Mouse (Mus musculus) forebrain, embryonic 15.5 days (tissue): ENCODE results near the gene Elf4. TPM values are rescaled to one million over a fixed set of nuclear protein-coding genes. Genes with fewer than 3 reads are reported as not detected.

Source experiments
- ATAC-seq: fragments of 200-750 bp; cut with Nextera tagmentation; replicated peaks from 2 replicates; pipeline ENCODE4 v1.8.0; 2017; ENCODE audit warnings: mild to moderate bottlenecking, moderate TSS enrichment, moderate library complexity
- H3K27ac ChIP-seq: fragments of 300-500 bp; sonication (generic); replicated peaks from 2 replicates; pipeline ENCODE4 v1.5.1; 2015; ENCODE audit warnings: mild to moderate bottlenecking, inconsistent platforms
- H3K27me3 ChIP-seq: fragments of 300-500 bp; sonication (generic); 2 replicates; pipeline ENCODE4 v1.6.1; 2015; ENCODE audit warnings: inconsistent platforms
- H3K36me3 ChIP-seq: fragments of 300-500 bp; sonication (generic); 2 replicates; pipeline ENCODE4 v1.6.1; 2015; ENCODE audit warnings: mild to moderate bottlenecking, inconsistent platforms
- H3K4me1 ChIP-seq: fragments of 300-500 bp; sonication (generic); 2 replicates; pipeline ENCODE4 v1.6.1; 2015; ENCODE audit warnings: inconsistent platforms
- H3K4me2 ChIP-seq: fragments of 300-500 bp; sonication (generic); replicated peaks from 2 replicates; pipeline ENCODE4 v1.6.1; 2015; ENCODE audit warnings: mild to moderate bottlenecking, inconsistent platforms
- H3K4me3 ChIP-seq: fragments of 300-500 bp; sonication (generic); 2 replicates; pipeline ENCODE4 v1.5.1; 2015; ENCODE audit warnings: mild to moderate bottlenecking, inconsistent platforms
- H3K9ac ChIP-seq: fragments of 300-500 bp; sonication (generic); replicated peaks from 2 replicates; pipeline ENCODE4 v1.6.1; 2015; ENCODE audit warnings: mild to moderate bottlenecking, inconsistent platforms
- H3K9me3 ChIP-seq: fragments of 300-500 bp; sonication (generic); 2 replicates; pipeline ENCODE4 v1.6.1; 2016; ENCODE audit warnings: inconsistent platforms
- WGBS: fragments of 180-500 bp; shearing (Covaris S2); methylation state at CpG from one replicate; pipeline ENCODE4 v1.1.7; 2015; ENCODE audit warnings: mixed read lengths; 5-methylcytosine and 5-hydroxymethylcytosine counted together
- polyA plus RNA-seq: library from polyadenylated mRNA; unstranded; fragments of >200 nt; fragmentation: Nextera tagmentation; extraction: Ambion mirVana; gene quantifications from 2 replicates; pipeline ENCODE4 v1.2.1, GENCODE M21; 2015

The Elf4 gene
- polyA plus RNA-seq: 0.38 and 0.41 TPM in 2 replicates

DNA sequence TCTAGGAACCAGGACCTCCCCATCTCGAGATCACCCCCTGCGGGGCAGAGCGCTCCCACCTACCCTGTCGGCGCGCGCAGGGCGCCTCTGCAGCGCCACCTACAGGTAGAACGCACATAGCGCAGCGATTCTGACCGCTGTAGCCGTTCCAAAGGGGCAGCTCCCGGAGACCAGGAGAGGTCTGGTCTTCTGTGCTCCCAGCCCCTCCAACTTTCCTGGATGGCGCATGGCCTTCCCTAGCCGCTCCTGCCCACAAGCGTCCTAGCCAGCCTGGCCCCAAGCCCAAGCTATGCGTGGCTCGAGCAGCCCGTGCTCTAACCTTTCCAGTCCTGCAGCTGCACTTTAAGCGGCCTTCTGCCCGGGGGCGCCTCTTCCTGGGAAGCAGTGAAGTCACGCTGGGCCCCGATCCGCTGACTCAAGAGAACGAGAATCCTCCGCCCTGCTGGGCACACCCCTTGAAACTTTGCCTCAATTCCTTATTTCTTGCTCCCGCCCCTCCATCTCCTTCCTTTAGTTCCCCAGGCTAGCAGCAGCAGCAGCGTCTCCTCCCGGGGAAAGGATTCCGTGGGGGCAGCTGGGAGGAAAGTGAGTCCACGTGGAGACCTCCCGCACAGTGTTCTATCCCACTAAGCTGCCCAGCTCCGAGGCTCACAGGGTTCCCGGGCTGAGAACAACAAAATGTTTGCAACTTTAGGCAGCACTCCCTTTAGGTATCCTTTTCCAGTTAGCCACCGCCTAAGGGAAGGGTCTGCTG is at the start of gene Elf4:
TSS of gene Elf4 (minus strand) at position 379 of the 754 bp plus-strand sequence.
- peak; percentile 77 for ATAC-seq
- Histone ChIP-seq H3K9me3 (no peaks in the 10 kb centered on the region), H3K4me1 (0 out of 2 replicates have a peak, but pooled peaks cover 4% of the 10 kb centered on the region), H3K9ac (peak within 1 kb of the TSS; percentile 39; the same call in 1 of the 2 replicates), H3K4me3 (peak within 1 kb of the TSS; percentile 36), H3K27ac (no peak within 1 kb of the TSS), H3K4me2 (peak within 1 kb of the TSS; percentile 54), H3K36me3 (no peaks in the 10 kb centered on the region), H3K27me3 (no peaks in the 10 kb centered on the region)
- 25% methylated on average over 38 of the region's 38 CpGs for WGBS

DNA sequence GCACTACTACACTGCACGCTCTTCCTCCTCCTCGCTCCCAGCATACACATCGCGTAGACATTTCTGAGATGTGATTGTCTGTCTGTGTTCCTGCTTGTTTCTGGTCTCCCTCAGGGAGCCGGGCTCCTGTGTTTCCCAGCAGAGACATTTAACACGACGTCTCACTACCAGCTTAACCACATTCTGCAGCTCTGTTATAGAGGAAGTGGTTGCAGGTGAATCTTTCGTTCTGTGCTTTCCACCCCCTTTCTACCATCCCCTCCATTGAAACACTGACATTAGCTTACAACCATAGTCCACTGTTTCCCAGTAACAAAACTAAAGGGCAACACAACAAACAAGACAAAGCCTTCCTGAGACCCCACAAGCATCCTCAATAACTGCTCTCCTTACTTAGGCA is 30.8 kb upstream of the Elf4 start:
- WGBS: 95% methylated on average over 8 of the region's 8 CpGs
- no peak for ATAC-seq
- Histone ChIP-seq H3K4me1 (no peaks in the 10 kb centered on the region), H3K9me3 (no peaks in the 10 kb centered on the region), H3K4me3 (no peak overlapping the region), H3K9ac (no peak overlapping the region), H3K27me3 (no peaks in the 10 kb centered on the region), H3K4me2 (no peak overlapping the region), H3K27ac (no peak overlapping the region), H3K36me3 (peaks cover 14% of the 10 kb centered on the region)

DNA sequence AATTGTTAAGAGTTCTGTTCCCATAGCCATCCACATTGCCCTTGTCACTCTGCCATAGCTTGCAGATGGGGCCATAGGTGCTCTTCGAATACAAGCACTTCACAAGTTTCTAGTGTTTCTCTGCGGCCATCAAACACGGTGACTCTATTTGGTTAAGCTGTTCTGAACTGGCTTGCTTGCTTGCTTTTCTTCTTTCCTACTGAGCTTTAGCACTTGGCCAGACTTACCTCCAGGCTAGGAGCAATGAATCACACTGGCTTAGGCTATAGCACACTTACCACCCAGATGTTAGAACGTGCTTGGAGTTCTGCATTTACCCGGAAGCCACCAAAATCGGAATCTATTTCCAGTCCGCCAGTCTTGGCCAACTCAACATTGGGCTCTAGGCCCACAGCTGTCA is 18.8 kb upstream of the Elf4 start:
- no peak overlapping the region for H3K4me3 ChIP-seq
- 92% methylated on average over 7 of the region's 7 CpGs for WGBS
- peaks cover 17% of the 10 kb centered on the region; the same call in 1 of the 2 replicates for H3K36me3 ChIP-seq
- H3K9me3 ChIP-seq: no peaks in the 10 kb centered on the region
- H3K4me2 ChIP-seq: no peak overlapping the region
- no peaks in the 10 kb centered on the region for H3K27me3 ChIP-seq
- no peak overlapping the region for H3K9ac ChIP-seq
- no peak for ATAC-seq
- H3K27ac ChIP-seq: no peak overlapping the region
- no peaks in the 10 kb centered on the region for H3K4me1 ChIP-seq

GRCm38 (mm10) chrX:48481095-48481494 is 18.2 kb upstream of the Elf4 start:
- no peaks in the 10 kb centered on the region for H3K27me3 ChIP-seq
- H3K27ac ChIP-seq: no peak overlapping the region
- WGBS: 59% methylated on average over 4 of the region's 4 CpGs
- no peaks in the 10 kb centered on the region for H3K9me3 ChIP-seq
- no peak overlapping the region for H3K4me2 ChIP-seq
- no peaks in the 10 kb centered on the region for H3K4me1 ChIP-seq
- H3K36me3 ChIP-seq: peaks cover 17% of the 10 kb centered on the region; the same call in 1 of the 2 replicates
- H3K9ac ChIP-seq: no peak overlapping the region
- no peak overlapping the region for H3K4me3 ChIP-seq
- ATAC-seq: no peak

DNA sequence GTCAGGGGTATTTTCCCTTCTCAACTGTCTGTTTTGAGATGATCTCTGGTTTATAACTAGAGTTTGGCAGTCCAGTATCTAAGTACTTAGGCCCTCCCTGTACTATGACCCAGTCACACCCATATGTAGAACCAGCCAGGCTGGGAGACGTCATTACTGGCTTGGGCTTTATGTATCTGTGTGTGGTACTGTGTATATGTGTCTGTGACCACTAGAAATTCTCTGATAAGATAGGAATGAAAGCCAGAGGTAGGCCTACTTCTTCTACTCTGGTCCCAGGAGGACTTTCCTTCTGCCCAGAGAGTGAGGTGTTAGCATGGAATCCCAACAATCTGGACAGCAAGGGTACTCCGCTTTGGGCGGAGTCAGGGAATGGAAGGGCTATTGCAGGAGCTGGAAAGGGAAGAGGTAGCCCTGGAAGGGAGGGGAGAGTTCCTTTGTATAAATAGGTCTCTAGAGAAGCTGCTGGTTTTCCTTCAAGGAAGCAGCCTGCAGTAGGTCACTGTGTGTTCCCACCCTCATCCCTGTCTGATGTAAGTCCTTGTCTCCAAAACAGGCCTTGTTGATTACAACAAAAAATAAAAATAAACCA is 4.5 kb upstream of the Elf4 start:
- Histone ChIP-seq H3K4me1 (0 out of 2 replicates have a peak, but pooled peaks cover 4% of the 10 kb centered on the region), H3K27ac (no peak overlapping the region), H3K4me3 (no peak overlapping the region), H3K36me3 (no peaks in the 10 kb centered on the region), H3K9me3 (no peaks in the 10 kb centered on the region), H3K9ac (no peak overlapping the region), H3K27me3 (no peaks in the 10 kb centered on the region), H3K4me2 (no peak overlapping the region)
- 94% methylated on average over 3 of the region's 3 CpGs for WGBS
- no peak for ATAC-seq

DNA sequence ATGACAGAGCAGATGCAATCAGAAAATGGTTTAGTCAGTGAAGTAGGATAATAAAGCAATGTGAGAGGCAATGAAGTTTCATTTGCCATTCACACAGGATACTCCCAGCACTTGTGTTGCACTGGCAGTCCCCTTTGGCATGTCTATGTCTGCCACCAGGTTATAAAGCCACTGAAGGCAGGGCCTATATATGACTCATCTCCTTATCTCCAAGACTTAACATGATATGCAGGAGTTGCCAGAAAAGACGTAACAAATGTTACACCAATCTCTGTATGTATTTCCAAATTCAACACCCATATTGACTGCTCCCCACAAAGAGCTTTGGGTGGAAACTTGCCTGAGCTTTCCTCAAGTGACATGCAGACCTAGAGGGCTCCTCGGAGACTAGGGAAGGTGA is 3.2 kb upstream of the Elf4 start:
- H3K4me2 ChIP-seq: no peak overlapping the region
- no peaks in the 10 kb centered on the region for H3K27me3 ChIP-seq
- WGBS: 89% methylated on average over 2 of the region's 2 CpGs
- 0 out of 2 replicates have a peak, but pooled peaks cover 4% of the 10 kb centered on the region for H3K4me1 ChIP-seq
- no peak overlapping the region for H3K9ac ChIP-seq
- no peaks in the 10 kb centered on the region for H3K36me3 ChIP-seq
- H3K9me3 ChIP-seq: no peaks in the 10 kb centered on the region
- H3K27ac ChIP-seq: no peak overlapping the region
- H3K4me3 ChIP-seq: no peak overlapping the region
- no peak for ATAC-seq

DNA sequence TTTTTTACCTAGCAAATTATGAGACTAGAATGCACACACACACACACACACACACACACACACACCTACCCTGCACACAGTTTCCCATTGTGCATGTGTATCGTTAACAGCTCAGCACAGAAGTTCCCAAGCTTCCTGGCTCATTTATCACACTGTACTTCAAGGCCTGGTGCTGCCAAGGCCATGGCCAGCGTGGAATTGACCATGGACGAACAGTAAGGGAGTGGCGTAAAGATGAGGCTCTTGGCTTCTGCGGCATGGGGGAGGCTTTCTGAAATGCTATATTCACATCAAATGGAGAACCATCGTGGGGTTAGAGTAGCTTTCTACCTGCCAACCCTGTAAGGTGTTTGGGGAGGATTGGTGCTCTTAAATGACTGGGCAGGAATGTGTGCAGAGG is 1.5 kb upstream of the Elf4 start:
- WGBS: 89% methylated on average over 6 of the region's 6 CpGs
- ATAC-seq: no peak
- H3K27ac ChIP-seq: no peak overlapping the region
- no peaks in the 10 kb centered on the region for H3K9me3 ChIP-seq
- no peak overlapping the region for H3K9ac ChIP-seq
- 0 out of 2 replicates have a peak, but pooled peaks cover 4% of the 10 kb centered on the region for H3K4me1 ChIP-seq
- H3K27me3 ChIP-seq: no peaks in the 10 kb centered on the region
- no peaks in the 10 kb centered on the region for H3K36me3 ChIP-seq
- no peak overlapping the region for H3K4me2 ChIP-seq
- H3K4me3 ChIP-seq: no peak overlapping the region

- Histone ChIP-seq H3K27me3 (no peaks in the 10 kb centered on the region), H3K9ac (no peak overlapping the region), H3K4me2 (no peak overlapping the region), H3K36me3 (no peaks in the 10 kb centered on the region), H3K4me3 (no peak overlapping the region), H3K27ac (no peak overlapping the region), H3K9me3 (no peaks in the 10 kb centered on the region), H3K4me1 (0 out of 2 replicates have a peak, but pooled peaks cover 4% of the 10 kb centered on the region)
- WGBS: 91% methylated on average over 4 of the region's 4 CpGs
- ATAC-seq: no peak
Observed at GRCm38 (mm10) chrX:48463636-48464035, 704 bp upstream of the Elf4 start.

GRCm38 (mm10) chrX:48462297-48462696 is 635 bp downstream of the Elf4 start:
- 35% methylated on average over 4 of the region's 4 CpGs for WGBS
- 0 out of 2 replicates have a peak, but pooled peaks cover 4% of the 10 kb centered on the region for H3K4me1 ChIP-seq
- no peak overlapping the region for H3K9ac ChIP-seq
- H3K36me3 ChIP-seq: no peaks in the 10 kb centered on the region
- H3K27me3 ChIP-seq: no peaks in the 10 kb centered on the region
- peak overlapping the region; percentile 36 for H3K4me3 ChIP-seq
- no peak overlapping the region for H3K27ac ChIP-seq
- peak overlapping the region; percentile 54 for H3K4me2 ChIP-seq
- H3K9me3 ChIP-seq: no peaks in the 10 kb centered on the region
- ATAC-seq: 0 out of 2 replicates have a peak, but pooled peaks have one; percentile 19

GRCm38 (mm10) chrX:48461006-48461405 is 1.9 kb downstream of the Elf4 start:
- H3K9ac ChIP-seq: no peak overlapping the region
- ATAC-seq: no peak
- H3K36me3 ChIP-seq: no peaks in the 10 kb centered on the region
- H3K4me3 ChIP-seq: no peak overlapping the region
- H3K27ac ChIP-seq: no peak overlapping the region
- H3K4me1 ChIP-seq: 0 out of 2 replicates have a peak, but pooled peaks cover 4% of the 10 kb centered on the region
- no peaks in the 10 kb centered on the region for H3K9me3 ChIP-seq
- WGBS: 69% methylated on average over 4 of the region's 4 CpGs
- no peaks in the 10 kb centered on the region for H3K27me3 ChIP-seq
- no peak overlapping the region for H3K4me2 ChIP-seq

GRCm38 (mm10) chrX:48460496-48460895 is 2.4 kb downstream of the Elf4 start:
- Histone ChIP-seq H3K4me2 (no peak overlapping the region), H3K4me1 (0 out of 2 replicates have a peak, but pooled peaks cover 4% of the 10 kb centered on the region), H3K9ac (no peak overlapping the region), H3K27ac (no peak overlapping the region), H3K36me3 (no peaks in the 10 kb centered on the region), H3K27me3 (no peaks in the 10 kb centered on the region), H3K4me3 (no peak overlapping the region), H3K9me3 (no peaks in the 10 kb centered on the region)
- WGBS: 83% methylated on average over 7 of the region's 7 CpGs
- no peak for ATAC-seq

GRCm38 (mm10) chrX:48456956-48457355 is 6.0 kb downstream of the Elf4 start:
- Histone ChIP-seq H3K4me1 (peaks cover 3% of the 10 kb centered on the region; the same call in 1 of the 2 replicates), H3K27ac (no peak overlapping the region), H3K36me3 (no peaks in the 10 kb centered on the region), H3K4me3 (no peak overlapping the region), H3K4me2 (no peak overlapping the region), H3K9ac (no peak overlapping the region), H3K27me3 (peaks cover 9% of the 10 kb centered on the region; the same call in 1 of the 2 replicates), H3K9me3 (no peaks in the 10 kb centered on the region)
- ATAC-seq: no peak
- 65% methylated on average over 6 of the region's 6 CpGs for WGBS
